Mouse (Mus musculus): ENCODE measurements around the gene Tgif1.

GRCm38 (mm10) chr17:70852011-70852685 is 1.2 kb downstream of the Tgif1 start:
- TF ChIP-seq CTCF (IDR thresholded peaks at IDR 0.05; ENCODE audit: borderline replicate concordance, extremely low read depth, insufficient read depth, insufficient read length) = no peak
- TF ChIP-seq POLR2A (IDR thresholded peaks at IDR 0.05; ENCODE audit: borderline replicate concordance, extremely low read depth, insufficient read depth, insufficient read length, poor library complexity, severe bottlenecking) = no peak

All from brain, embryonic 14.5 days (tissue).